Mouse (Mus musculus) mouse embryonic stem cell (cell line): ENCODE measurements around the gene Tgfbr3.

ENCODE experiments used
- in situ Hi-C, 2 experiments: fragments of 300-500 bp; cut with MboI; formaldehyde crosslinking; loops; 1 replicate in 1 of 2; 3 replicates in 1 of 2; pipeline ENCODE4 v1.14.3; 2019 to 2020; ENCODE audit warnings: low sequenced_read_pairs in 2 of 2, low pct_unique_long_range_greater_than_20kb in 1 of 2, mixed read lengths in 1 of 2; ENCODE audit not compliant: unreplicated experiment in 1 of 2

The Tgfbr3 gene

GRCm38 (mm10) chr5:107192372-107192771, 97.1 kb downstream of the Tgfbr3 start:
- in situ Hi-C loops = no loop called here

DNA sequence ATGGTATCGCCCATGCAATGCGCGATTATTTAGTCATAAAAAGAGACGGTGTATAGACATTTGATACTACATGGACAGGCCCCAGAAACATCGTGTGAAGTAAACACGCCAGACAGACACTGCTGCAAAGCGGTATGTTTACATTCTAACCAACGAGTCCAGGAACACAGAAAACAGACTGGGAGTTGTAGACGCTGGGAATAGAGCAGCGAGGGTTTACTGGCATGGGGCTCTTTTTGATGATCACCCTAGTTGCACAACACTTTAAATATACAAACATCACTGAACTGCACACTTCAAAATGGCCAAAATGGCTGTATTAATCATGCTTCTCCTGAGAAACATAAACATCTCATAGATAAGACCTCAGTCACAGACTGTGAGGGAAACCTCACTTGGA, 100.9 kb downstream of the Tgfbr3 start:
- in situ Hi-C loops = no loop called here

DNA sequence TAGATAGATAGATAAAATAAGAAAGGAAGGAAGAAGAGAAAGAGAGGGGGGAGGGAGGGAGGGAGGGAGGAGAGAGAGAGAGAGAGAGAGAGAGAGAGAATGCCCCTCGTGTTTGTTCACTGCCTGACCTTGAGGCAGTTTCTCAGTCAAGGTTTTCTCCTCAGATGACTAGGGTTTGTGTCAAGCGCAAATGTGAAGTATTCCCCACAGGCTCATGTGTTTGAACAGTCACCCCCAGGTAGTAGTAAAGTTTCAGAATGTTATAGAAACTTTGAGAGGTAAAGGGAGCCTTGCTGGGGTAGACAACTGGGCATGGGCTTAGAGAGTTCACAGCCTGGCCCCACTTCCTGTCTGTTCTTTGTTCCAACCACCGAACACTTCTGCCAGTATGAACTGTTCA, 103.2 kb downstream of the Tgfbr3 start:
- in situ Hi-C loops = no loop called here

GRCm38 (mm10) chr5:107184158-107184883, 105.1 kb downstream of the Tgfbr3 start:
- in situ Hi-C loops = no loop called here

GRCm38 (mm10) chr5:107183537-107183936, 105.9 kb downstream of the Tgfbr3 start:
- in situ Hi-C loops = no loop called here

- in situ Hi-C loops = no loop called here
Observed at GRCm38 (mm10) chr5:107182721-107183120, 106.7 kb downstream of the Tgfbr3 start.

DNA sequence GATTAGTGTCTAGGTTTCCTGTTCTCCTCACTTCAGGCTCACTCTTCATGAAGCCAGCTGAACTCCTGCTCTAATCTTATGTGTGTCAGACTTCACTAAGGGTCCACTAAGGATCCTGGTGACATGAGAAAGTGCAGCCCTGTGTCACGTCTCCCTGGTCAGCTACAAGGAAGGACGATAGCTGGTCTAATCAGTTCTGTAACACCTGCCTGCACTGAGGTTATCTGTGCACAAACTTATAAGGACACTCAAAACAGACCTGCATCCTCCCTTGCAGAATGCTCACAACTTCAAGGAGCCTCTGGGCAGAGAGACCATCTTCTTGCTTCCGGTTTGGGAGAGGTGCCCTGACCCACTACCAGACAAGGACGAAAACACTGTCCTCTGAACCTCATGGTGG, 107.6 kb downstream of the Tgfbr3 start:
- in situ Hi-C loops = no loop called here

DNA sequence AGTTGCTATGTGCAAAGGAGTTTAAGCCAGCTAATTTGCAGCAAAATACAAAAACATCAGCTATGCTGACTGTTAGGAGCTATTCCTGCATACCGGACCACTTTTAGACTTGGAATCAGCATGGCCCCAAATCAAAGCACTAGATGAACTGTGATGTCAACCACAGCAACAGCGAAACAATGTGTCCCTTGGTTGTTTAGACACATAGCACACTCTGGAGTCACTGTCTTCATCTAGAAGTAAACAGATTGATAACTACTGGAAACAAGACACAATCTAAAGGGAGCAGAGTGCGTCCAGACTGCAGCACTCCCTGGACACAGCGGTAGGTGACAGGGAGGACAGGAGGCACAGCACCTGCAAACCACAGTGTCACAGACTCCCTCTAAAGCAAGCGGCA, 110.2 kb downstream of the Tgfbr3 start:
- in situ Hi-C loops = no loop called here

DNA sequence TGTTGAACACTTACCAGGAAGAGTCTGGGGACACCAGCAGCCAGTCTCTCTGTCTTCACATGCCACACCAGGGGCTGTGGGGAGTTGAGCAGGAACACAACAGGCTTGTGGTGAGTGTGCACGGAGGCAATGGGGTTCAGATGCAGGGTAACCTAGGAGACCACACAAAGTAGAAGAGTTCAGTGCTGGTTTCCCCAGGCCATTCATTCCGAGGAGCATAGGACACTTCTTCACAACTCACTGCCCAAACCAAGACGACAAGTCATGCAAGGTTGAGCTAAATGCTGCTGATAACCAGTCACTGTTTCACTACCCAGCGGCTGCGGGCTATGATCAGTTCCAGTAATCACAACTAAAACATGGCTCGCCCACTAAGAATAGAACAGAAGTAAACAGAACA, 111.6 kb downstream of the Tgfbr3 start:
- in situ Hi-C loops = no loop called here

GRCm38 (mm10) chr5:107177248-107177647, 112.2 kb downstream of the Tgfbr3 start:
- in situ Hi-C loops = no loop called here

- in situ Hi-C loops = no loop called here
Observed at GRCm38 (mm10) chr5:107176796-107177195, 112.6 kb downstream of the Tgfbr3 start.

GRCm38 (mm10) chr5:107176196-107176595, 113.2 kb downstream of the Tgfbr3 start:
- in situ Hi-C loops = no loop called here

DNA sequence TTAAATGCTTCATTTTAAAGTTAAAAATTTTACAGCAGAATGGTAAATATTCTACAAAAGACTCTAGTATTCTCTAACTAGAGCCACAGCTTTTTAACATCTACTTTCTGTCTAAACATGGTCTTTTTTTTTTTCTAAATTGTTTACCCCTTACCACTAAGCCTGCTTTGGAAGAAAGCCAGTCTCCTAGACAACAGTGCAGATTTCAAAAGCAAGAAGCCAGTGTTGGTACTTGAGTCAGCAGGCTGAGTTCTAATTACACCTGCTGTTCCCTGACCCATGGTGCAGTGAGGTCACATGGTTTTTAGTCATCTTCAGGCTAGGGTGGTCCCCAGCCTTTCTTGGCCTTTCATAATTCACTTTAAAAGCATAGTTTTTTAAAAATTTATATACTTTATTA, 115.2 kb downstream of the Tgfbr3 start:
- in situ Hi-C loops = no loop called here

- in situ Hi-C loops = no loop called here
Observed at GRCm38 (mm10) chr5:107173483-107173882, 115.9 kb downstream of the Tgfbr3 start.

GRCm38 (mm10) chr5:107171861-107172260, 117.6 kb downstream of the Tgfbr3 start:
- in situ Hi-C loops = no loop called here

- in situ Hi-C loops = no loop called here
Observed at GRCm38 (mm10) chr5:107169796-107170195, 119.6 kb downstream of the Tgfbr3 start.

DNA sequence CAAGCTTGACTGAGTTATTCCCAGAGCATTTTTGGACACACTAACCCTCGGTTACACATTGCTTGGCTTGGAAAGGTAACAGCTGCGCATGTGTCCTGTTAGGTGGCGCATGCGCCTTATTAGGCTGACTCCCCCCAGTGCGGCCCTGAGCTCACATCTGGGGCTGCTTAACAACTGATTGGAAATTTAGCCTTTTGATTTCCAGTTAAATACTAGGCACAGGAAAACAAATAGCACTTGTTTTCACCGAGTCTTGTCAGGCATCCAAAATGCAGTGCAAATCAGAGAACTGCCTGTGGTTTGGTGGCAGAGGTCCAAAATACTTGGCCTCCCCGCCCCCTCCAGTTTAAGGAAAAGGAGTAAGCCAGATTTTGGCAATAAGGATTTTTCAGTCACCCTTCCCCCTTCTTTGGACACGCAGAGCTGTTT, 121.5 kb downstream of the Tgfbr3 start:
- in situ Hi-C loops = no loop called here

- in situ Hi-C loops = no loop called here
Observed at GRCm38 (mm10) chr5:107167373-107167772, 122.1 kb downstream of the Tgfbr3 start.

DNA sequence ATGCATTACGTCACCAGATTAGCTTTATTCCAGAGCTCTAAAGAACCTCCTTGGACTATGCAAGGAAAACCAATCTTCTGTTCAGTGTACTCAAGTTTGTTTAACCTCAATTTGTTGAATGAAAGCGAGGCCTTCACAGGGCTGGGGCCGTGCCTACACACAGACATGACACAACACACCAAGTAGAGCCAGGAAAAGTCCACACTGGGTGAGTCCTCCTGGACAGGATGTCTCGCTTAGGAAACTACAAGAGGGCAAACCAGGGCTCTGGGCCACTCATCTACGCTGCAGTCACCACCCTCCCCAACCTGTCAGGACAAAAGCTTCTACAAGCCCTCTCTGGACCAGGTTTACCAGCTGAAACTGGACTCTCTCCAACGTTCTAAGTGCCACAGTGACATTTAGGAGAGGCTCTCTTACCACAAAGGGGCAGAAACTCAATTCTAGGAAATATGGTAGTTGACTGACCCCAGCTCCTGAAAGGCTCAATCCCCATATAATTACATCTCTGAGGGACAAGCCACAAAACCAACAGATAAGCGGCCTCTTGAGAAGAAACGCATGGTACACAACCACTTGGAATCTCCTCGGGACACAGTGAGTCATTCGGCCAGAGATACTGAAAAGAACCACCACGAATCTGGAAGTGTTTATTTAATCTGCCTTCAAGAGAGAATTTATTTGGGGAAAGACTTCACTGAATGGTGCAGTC, 122.6 kb downstream of the Tgfbr3 start:
- in situ Hi-C loops = no loop called here

DNA sequence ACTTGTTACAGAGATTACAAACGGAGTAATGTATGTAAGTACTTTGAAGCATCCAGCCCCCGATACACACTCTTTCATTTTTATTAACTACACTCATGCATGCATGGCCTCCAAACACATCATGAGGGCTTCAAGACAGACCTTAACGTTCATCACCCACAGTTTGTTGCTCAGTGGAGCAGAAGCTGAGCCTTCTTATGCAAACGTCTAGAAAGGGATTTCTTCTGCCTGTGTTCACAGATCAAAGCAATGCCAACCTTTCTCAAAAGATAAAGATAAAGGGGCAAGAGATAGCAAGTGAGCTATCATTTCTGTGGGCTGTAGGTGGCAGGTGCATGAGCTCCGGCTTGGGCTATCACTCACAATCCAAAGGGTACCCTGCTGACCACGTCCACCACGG, 123.7 kb downstream of the Tgfbr3 start:
- in situ Hi-C loops = no loop called here
